Mouse (Mus musculus) neutrophil, adult 5-6 weeks (primary cell): ENCODE data around the gene Arid1b. TPM values are rescaled to one million over a fixed set of nuclear protein-coding genes. Genes with fewer than 3 reads are reported as not detected.
"Not testable (repeated sequence)": the region's sequence is repeated elsewhere in the genome, so short reads cannot be mapped to it uniquely, and the experiment has no call there.

ENCODE experiments used
- ATAC-seq: fragments of 151-379, 151-347 bp; 2 replicates; pipeline ENCODE4 v1.8.0; 2017; ENCODE audit warnings: mild to moderate bottlenecking, moderate TSS enrichment; ENCODE audit not compliant: insufficient number of reproducible peaks, poor library complexity, low FRiP score, severe bottlenecking; ENCODE audit errors: extremely low read depth
- total RNA-seq: library from RNA; stranded (forward); fragments of 200-1000 nt; gene quantifications from 2 replicates; pipeline ENCODE4 v1.2.3, GENCODE M21; 2017

Arid1b gene
- total RNA-seq, 1 experiment from 2014 or later = 54.9 TPM

DNA sequence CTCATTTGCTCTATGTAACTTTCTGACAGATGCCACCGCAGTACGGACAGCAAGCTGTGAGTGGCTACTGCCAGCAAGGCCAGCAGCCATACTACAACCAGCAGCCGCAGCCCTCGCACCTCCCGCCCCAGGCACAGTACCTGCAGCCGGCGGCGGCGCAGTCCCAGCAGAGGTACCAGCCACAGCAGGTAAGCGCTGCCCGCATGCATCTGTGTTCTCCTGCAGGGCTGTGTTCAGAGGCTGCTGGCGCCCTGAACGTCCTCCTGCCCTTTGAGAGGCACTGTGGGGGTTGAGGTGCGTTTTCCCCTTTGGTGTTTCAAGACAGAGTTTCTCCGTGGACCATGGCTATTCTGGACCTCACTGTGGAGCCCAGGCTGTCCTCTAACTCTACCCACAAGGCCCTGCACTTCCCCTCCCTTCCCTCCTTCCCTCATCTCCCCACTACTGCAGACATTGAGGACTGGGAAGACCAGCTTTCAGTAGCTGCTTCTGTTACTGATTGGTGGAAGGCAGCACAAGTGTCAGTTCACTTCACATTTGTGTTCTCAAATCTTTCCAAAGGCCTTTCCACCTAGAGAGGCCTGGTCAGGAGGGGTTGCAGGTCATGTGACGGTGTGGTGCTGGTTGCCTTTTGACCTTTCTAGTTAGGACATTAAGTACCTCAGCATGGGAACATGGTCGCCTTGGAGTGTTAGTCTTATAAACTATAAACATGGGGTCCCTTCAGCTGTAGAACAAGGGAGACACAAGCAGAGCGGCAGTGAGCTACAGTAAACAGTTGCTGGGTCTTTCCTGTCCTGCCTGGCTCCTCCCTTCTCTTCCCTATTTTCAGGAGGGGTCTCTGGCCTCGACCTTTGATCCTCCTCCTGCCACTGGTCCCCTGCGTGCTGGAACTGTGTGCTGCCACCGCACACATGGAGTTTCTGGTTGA is 103.7 kb downstream of the Arid1b start:
- ATAC-seq = no peak

DNA sequence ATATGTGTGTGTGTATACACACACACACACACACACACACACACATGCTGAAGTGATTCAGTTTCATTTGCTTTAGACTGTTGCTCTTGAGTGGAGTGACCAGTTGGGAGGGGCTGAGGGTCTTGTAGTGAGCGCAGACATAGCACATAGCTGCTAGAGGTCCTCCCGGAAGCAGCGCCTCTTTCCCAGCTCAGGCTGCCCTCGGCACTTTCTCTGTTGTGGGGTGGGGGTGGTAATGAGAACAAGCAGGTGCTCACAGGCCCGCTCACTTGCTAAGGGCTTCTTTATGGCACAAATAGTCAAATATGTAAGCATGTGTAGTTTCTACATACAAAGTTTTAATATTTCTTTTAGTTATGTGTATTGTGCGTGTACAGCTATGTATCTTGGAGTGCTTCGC is 104.6 kb downstream of the Arid1b start:
- ATAC-seq = no peak

DNA sequence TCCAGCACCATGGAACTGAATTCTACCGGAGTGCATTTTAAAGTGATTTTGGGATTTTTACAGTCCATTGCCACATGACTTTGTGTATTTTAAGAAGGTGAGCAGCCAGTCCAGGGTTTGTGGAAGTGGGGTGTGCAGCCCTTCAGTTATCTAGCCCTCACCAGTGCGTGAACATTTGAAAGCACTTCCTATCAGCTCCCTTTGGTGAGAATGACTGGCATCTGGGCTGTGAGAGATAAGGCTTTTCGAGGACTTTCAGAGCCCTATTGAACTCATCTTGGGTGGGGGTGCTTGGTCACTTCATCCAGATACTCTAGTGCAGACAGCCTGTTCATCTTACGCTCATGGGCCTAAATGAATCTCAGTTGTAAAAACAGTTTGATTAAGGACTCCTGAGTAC is 105.1 kb downstream of the Arid1b start:
- ATAC-seq = no peak

DNA sequence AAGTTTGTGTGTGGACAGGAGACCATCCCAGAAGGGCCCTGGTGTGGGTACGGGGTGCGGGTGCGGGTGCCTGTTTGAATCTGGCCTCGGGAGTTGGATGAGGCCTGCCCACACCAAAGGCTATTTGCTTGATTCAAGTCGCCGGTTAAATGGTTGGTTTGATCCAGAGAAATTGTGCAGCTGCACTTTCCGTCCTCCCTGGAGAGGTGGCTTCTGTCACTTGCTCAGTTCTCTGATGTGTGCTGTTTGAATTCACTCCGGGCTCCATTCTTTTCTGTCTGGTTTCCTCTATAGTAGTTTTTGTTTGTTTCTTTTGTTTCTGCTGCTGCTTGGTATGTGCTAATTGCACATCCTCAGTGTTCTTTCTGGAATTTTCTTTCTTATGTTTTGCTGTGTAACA is 107.0 kb downstream of the Arid1b start:
- no peak for ATAC-seq

DNA sequence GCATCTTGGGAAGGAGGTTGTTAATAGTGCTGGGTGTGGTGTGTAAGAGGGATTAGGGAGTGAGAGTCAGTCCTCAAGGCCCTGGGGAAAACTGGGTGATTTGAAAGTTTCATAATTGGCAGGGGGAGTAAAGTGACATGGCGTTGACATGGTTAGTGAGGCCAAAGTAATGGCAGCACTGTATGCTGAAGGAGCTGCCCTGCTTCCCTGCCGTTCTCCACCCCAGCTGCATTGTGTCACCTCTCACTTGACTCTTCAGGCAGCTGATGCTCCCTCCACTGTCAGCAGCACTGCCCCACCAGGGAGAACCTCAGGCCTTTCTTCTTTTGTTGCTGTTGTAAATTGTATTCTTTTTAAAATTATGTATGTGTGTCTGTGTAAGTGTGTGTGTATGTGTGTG is 107.8 kb downstream of the Arid1b start:
- ATAC-seq = no peak

DNA sequence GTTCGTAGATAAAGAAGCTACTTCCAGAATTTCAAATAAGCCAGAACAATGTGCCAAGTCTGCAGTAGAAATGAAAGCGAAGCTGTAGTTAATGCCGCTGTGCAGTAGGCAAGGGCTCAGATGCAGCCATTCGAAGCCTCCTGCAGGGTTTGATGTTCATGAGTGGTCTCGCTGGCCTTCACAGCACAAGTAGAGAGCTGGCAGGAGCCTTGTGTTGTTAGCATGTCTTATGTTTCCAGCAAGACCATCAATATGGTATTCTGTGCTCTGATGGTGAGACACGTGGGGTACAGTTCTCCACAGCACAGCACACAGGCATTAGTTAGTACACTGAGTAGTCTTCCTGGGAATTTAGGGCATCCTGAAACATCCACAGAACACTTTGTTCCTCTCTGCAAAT is 111.6 kb downstream of the Arid1b start:
- ATAC-seq = no peak

DNA sequence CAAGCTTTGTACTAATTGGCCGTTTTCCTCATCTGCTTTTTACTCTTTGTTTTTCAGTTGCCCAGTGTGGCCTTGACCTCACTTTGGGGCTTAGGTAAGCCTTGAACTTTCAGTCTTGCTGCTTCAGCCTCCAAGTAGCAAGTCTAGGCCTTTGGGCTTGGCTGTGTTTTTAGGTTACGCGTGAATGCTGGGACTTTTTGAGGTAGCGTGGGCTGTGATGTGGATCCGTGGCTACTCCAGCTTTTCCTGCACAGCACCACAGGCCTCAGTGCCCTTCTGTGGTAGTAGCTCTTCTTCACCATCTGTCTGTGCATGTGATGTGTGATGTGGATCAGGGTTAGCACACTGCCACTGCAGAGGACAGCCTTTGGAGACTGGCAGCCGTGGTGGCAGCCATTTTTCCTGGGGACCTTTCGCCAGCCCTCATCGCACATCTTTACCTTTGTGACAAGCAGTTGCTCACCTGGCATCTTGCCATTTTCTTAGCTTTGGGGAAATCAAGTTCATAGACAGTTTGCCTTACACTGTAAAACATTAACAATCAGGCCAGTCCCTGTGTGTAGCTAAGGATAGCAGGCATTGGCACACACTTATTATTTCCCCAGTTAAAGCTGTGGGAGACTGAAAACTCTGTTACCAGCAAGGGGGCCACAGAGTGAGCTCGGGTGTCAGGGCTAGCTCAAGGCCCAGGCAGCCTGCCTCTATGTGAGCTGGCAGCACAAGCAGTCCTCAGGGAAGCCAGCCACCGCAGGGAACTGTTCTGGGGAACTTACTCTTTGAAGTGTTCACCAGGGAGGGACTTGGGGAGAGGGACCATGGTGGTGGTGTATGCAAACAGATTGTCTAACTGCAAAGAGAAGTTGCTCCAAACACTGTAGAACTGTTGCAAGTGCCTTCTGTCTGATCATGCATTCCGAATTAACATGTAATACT is 112.4 kb downstream of the Arid1b start:
- no peak for ATAC-seq

DNA sequence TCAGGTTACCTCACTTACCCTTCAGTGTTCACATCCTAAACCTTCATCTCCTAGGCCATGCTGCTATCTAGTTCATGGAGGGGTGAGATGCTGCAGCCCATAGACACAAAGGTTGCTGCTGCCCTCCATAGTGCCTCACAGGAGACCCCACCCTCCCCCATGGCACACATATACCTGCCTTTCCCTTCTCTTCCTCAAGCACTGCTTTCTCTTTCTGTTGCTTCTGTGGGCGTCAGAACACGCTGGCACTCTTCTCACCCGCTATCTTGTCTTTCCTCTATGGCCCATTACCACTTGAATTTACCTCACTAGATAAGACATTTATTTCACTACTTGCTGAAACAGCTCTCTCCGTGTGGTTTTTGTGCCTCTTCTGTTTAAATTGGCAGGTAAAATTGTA is 113.4 kb downstream of the Arid1b start:
- ATAC-seq = no peak

DNA sequence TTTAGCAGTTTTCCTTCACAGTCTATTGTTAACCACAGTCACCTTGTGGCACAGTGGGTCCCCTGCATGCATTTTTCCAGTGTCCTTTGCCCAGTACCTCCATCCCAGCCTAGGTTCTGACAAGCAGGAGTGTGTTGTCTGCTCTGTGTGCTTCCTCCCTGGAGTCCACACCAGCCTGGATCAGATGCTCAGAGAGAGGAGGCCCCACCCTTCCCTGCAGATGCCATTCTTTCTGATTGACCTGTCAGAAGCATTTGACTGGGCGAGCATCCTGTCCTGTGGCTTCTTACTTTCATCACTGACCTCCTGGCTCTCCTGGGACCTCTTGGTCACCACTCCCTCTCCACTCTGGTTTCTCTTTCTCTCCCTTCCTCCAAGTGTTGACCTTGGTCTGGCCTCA is 113.9 kb downstream of the Arid1b start:
- no peak for ATAC-seq

DNA sequence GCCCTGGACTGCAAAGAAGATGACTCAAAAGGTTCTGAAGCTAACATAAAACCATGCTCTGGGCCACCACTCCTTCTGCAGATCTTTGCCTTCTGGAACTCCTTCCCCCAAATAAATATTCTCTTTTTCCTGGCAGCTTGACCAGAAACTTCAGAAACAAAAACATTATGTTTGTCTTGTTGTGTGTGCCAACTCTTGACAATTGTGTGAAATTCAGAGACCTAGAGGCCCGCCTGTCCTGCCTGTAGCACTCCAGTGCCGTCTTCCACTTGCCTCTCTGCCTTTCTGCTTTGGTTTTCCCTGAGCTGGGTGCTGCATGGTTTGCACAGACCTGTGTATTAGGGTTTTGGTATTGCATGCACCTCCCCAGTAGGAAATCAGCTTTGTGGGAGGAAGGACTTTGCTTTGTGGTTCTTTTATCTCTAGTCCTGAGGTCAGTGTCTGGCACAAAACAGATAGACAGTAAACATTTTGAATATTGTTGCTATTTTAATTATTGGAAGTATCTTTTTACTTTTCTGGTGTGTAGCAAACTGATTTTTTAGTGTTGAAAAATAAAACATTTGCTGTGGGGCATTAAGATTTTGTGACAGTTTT is 114.5 kb downstream of the Arid1b start:
- no peak for ATAC-seq

DNA sequence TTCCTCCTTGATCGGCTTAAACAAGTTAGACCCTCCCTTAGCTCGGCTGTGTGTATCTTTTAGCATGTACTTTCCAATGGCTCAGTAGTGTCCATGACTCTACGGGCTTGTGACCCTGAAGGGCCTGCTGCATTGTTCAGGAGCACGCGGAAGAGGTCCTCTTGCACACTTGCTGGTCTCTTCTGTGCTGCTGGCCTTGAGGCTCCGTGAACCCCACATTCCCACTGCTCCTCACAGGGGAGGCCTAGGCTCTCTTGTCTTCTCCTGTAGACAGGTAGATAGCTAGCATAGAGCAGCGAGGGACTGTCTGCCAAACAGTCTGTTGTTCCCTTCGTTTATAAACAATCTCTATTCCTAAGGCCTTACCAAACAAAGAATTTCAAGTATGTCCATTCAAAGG is 115.2 kb downstream of the Arid1b start:
- no peak for ATAC-seq

DNA sequence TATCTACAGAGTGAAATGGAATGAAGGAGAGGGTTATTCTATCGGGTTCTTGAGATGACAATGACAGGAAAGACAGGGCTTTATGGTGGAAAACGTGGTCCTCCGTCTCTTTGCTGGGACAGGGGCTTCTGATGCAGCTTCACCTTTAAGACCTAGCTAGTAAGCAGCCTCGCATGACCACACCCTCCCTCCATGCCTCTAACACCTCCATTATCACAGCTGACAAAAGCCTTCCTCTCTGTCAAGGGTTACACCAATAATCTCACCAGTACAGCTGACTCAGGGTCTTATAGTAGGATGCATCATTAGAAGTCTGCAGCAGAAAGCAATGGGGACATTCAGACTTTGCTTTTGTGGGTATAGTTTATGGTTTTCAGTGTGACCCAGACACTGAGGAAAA is 116.0 kb downstream of the Arid1b start:
- ATAC-seq = no peak

DNA sequence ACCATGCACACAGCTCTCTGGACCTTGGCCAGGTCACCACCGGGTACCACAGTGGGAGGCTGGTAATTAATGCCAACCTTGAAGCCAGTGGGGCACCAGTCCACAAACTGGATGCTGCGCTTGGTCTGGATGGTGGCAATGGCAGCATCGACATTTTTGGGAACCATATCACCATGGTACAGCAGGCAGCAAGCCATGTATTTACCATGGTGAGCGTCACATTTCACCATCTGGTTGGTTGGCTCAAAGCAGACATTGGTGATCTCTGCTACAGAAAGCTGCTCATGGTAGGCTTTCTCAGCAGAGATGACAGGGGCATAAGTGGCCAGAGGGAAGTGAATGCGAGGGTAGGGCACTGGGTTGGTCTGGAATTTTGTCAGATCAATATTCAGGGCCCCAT is 116.8 kb downstream of the Arid1b start:
- not testable (repeated sequence) for ATAC-seq

DNA sequence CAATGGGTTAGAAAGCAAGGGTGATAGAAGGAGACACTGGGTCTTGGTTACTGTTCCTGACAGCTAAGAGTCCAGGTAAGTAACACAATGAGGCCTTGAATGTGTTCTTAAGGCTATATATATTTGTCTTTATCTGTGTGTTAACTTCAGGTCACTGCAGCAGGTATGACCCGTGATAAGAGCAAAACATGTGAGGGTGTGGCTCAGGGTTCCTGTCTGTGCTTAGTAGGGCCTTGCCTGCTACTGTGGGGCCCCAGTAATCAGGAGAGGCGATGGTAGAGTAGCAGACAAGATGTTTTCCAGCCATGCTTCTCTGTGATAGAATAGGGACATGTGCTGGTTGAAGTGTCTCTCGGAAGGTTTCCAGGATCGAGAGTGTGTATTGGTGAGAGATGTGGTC is 118.0 kb downstream of the Arid1b start:
- ATAC-seq = no peak

DNA sequence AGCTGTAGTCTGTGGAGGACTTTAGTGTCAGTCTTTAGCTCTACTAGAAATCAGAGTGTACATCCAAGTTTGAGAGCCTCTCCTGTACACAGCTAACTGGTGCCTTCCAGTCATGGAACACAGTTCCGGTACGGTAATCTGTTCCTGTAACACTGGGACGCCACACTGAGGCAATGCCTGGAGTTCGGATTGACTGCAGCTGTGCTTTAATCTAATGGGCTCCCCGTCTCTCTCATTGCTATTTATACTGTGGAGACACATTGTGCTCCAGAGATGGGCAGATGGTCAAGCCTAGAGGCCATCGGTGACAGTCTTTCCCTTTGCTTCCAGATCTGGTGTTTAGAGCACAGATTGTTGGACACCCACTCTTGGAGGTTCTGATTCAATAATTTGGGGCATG is 121.8 kb downstream of the Arid1b start:
- no peak for ATAC-seq

DNA sequence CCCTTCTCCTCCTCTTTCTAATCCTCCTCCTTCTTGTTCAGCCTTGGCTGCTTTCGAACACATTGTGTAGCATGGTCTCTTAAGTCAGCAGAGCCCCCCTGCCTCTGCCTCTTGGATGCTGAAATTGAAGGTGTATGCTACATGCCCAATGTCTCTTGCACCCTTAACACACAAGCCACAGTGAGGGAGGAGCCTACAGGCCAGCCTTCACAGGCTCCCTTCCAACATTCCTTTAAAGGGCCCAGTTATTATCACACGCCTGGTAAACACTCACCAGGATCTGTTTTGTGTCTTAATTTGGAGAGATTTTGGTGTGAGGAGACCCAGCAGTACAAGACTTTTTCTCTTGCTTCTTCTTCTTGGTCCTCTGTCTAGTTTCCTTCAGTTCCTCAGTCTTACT is 122.9 kb downstream of the Arid1b start:
- ATAC-seq = no peak

DNA sequence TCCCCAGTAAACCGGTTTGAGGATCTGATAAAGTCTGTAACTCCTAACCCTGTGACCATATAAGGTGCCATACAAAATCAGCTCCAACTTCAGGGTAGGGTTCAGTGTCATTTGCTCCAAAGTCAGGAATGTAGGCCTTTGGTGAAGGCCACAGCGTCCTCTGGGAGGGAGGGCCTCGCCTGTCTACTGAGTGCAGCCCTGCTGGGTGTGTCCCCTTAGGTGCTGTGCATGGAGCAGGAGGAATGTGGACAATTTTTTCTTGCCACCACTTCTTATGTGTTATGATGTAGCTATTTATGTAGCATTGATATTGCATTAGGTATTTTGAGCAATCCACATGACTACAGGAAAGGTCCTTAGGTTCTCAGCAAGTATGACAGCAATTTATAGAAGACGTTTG is 124.0 kb downstream of the Arid1b start:
- ATAC-seq = no peak

DNA sequence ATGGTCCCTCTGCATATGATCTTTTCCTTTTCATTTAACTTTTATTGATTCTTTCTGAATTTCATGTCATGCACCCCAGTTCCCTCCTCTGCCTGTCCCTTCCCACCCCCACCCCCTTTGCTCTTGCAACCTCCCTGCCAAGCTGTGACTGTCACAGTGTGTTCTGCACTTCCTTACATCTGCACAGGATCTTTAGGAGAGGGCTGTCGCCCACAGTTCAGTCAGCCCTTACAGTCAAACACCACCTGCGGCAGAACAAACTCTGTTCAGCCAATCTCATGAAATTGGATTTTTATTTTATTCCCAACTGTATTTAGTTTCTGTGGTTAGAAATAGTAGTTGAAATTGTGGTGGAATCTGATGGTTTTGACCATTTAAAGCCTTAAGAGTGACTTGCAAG is 130.5 kb downstream of the Arid1b start:
- no peak for ATAC-seq

DNA sequence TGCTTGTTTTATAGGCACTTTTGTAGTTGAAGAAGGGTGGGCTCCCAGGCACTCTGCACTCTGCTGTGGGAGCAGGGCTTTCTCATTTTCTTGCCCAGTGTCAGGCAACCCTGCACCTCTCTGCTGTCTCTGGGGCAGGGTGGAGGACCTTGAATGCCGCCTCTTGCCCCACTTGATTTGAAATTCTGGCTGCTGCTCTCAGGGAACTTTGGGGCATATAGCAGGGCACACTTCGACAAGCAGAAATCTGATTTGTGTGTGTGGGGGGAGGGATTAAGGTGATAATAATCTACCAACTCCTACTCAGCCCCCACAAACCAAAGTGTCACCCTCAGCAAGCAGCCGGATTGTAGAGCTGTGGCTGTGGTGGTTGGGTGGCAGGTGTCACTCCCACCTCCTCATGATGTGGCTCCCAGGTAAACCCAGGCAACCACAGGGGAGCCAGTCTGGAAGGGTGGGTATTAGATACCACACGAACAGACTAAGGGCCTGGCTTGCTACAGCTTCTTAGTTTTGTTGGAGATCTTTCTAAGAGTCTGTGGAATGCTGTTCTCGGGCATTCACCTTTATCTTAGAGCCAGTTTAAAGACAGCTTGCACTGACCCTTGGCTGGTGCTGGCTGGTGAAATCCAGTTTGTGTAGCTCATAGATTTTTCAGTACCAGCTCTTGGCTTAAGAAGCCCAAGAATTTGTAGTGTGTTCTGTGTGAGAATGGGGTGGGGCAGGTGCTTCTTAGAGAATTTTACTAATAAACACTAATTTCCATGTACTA is 131.1 kb downstream of the Arid1b start:
- ATAC-seq = no peak
